Mouse (Mus musculus) liver, embryonic 14.5 days (tissue): ENCODE data around the gene Siah2.

Experiments used
- CTCF ChIP-seq: IDR thresholded peaks from 2 replicates; pipeline ENCODE4 v1.5.1; 2016; ENCODE audit warnings: antibody characterized with exemption, low read depth, control low read depth
- EP300 ChIP-seq: IDR thresholded peaks from 2 replicates; pipeline ENCODE4 v1.6.1; 2016; ENCODE audit warnings: antibody characterized with exemption, low read depth

DNA sequence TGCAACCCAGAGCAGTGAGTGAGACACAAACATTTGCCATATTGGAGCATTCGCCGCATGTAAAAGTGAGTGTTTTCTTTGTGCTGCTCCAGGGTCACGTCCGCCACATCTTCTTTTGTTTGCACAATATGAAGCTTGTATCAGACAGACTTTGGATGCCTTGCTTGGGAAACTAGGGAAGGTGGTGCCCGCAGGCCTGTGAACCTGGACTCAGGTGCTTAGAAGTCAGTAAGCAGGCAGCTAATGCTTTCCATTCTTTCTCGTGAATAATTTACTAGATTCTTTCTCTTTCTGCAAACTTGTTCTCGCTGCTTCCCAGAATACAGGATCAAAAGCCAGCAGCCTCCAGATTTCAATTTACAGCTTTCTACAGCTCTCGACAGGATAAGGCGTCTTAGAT, 11.5 kb upstream of the Siah2 start:
- TF ChIP-seq CTCF, result no peak
- no peak for TF ChIP-seq EP300
